Mouse (Mus musculus) MEL (cell line): ENCODE measurements at regions not wholly inside any gene's neighbourhood (a gene's known extent, or its start where the extent isn't known, plus 50 kb on each side); places are given as distances from the start of the nearest gene placed in this dataset.

Experiments
- DNase-seq: peaks from one replicate; pipeline ENCODE4 v3.0.0; 2011; ENCODE audit warnings: low read depth, low spot score
- H3K27ac ChIP-seq: 2 replicates; pipeline ENCODE4 v1.5.1; 2012; ENCODE audit warnings: low read depth, mild to moderate bottlenecking, control low read depth, low read length, moderate library complexity; ENCODE audit not compliant: control insufficient read depth
- H3K27me3 ChIP-seq, 2 experiments: fragments of 150-350 bp in 1 of 2; sonication (generic) in 1 of 2; 2 replicates each; pipeline ENCODE4 v1.6.1; 2012; ENCODE audit warnings: low read length in 2 of 2, mild to moderate bottlenecking in 2 of 2, improper control_type of control experiment in 1 of 2, moderate library complexity in 1 of 2; ENCODE audit not compliant: insufficient read depth in 2 of 2, control insufficient read depth in 1 of 2
- H3K36me3 ChIP-seq, 2 experiments: 2 replicates each; pipeline ENCODE4 v1.6.1; 2012 to 2014; ENCODE audit warnings: low read length in 2 of 2, improper control_type of control experiment in 1 of 2, inconsistent platforms in 1 of 2, mild to moderate bottlenecking in 1 of 2; ENCODE audit not compliant: insufficient read depth in 2 of 2, control insufficient read depth in 1 of 2
- H3K4me1 ChIP-seq, 2 experiments: fragments of 150-350 bp in 1 of 2; sonication (generic) in 1 of 2; 2 replicates each; pipeline ENCODE4 v1.6.1; 2012; ENCODE audit warnings: low read length in 2 of 2, improper control_type of control experiment in 1 of 2, mild to moderate bottlenecking in 1 of 2; ENCODE audit not compliant: insufficient read depth in 2 of 2, control insufficient read depth in 1 of 2
- H3K4me3 ChIP-seq, 2 experiments: fragments of 150-350 bp in 1 of 2; sonication (generic) in 1 of 2; 2 replicates each; pipeline ENCODE4 v1.5.1; 2012; ENCODE audit warnings: low read depth in 2 of 2, low read length in 2 of 2, mild to moderate bottlenecking in 2 of 2, moderate library complexity in 2 of 2, control low read depth in 1 of 2, improper control_type of control experiment in 1 of 2; ENCODE audit not compliant: control insufficient read depth in 1 of 2, insufficient read depth in 1 of 2
- H3K79me2 ChIP-seq: 2 replicates; pipeline ENCODE4 v1.6.1; 2012; ENCODE audit warnings: mild to moderate bottlenecking, low read length, moderate library complexity; ENCODE audit not compliant: control insufficient read depth, poor library complexity, insufficient read depth
- H3K9ac ChIP-seq: 2 replicates; pipeline ENCODE4 v1.6.1; 2012; ENCODE audit warnings: low read depth, mild to moderate bottlenecking, control low read depth, low read length, moderate library complexity; ENCODE audit not compliant: control insufficient read depth, poor library complexity, severe bottlenecking
- H3K9me3 ChIP-seq: fragments of 150-350 bp; sonication (generic); replicated peaks from 2 replicates; pipeline ENCODE4 v1.6.1; 2012; ENCODE audit warnings: mild to moderate bottlenecking, low read length, improper control_type of control experiment, moderate library complexity; ENCODE audit not compliant: insufficient read depth
- CHD1 ChIP-seq: IDR thresholded peaks from 2 replicates; pipeline ENCODE4 v1.6.1; 2012; ENCODE audit warnings: low read depth, mild to moderate bottlenecking, inconsistent platforms, low read length, improper control_type of control experiment
- CHD2 ChIP-seq: IDR thresholded peaks from 2 replicates; pipeline ENCODE4 v1.6.1; 2011; ENCODE audit warnings: low read length, improper control_type of control experiment
- E2F4 ChIP-seq: IDR thresholded peaks from 2 replicates; pipeline ENCODE4 v1.6.1; 2011; ENCODE audit warnings: low read depth, low read length, improper control_type of control experiment, borderline replicate concordance
- ELF1 ChIP-seq: IDR thresholded peaks from 2 replicates; pipeline ENCODE4 v1.6.1; 2014; ENCODE audit warnings: low read depth, mild to moderate bottlenecking, inconsistent platforms, low read length, improper control_type of control experiment, moderate library complexity
- EP300 ChIP-seq, 2 experiments: IDR thresholded peaks; 2 replicates each; pipeline ENCODE4 v1.6.1; 2011; ENCODE audit warnings: improper control_type of control experiment in 2 of 2, low read length in 2 of 2, low read depth in 1 of 2, mild to moderate bottlenecking in 1 of 2
- ETS1 ChIP-seq: IDR thresholded peaks from 2 replicates; pipeline ENCODE4 v1.6.1; 2012; ENCODE audit warnings: low read depth, mild to moderate bottlenecking, inconsistent platforms, low read length, improper control_type of control experiment, moderate library complexity
- GATA1 ChIP-seq: IDR thresholded peaks from 2 replicates; pipeline ENCODE4 v1.6.1; 2011; ENCODE audit warnings: low read depth, low read length, improper control_type of control experiment
- HCFC1 ChIP-seq: IDR thresholded peaks from 2 replicates; pipeline ENCODE4 v1.6.1; 2012; ENCODE audit warnings: low read depth, mild to moderate bottlenecking, inconsistent platforms, low read length, improper control_type of control experiment, moderate library complexity
- JUND ChIP-seq: IDR thresholded peaks from 2 replicates; pipeline ENCODE4 v1.6.1; 2011; ENCODE audit warnings: low read depth, mild to moderate bottlenecking, improper control_type of control experiment, low read length
- KAT2A ChIP-seq: conservative IDR thresholded peaks from 2 replicates; pipeline ENCODE4 v1.6.1; 2012; ENCODE audit warnings: low read depth, low read length, improper control_type of control experiment, inconsistent platforms
- MAFK ChIP-seq: IDR thresholded peaks from 2 replicates; pipeline ENCODE4 v1.6.1; 2011; ENCODE audit warnings: low read depth, mild to moderate bottlenecking, low read length, improper control_type of control experiment, borderline replicate concordance
- MAX ChIP-seq: IDR thresholded peaks from 2 replicates; pipeline ENCODE4 v1.6.1; 2011; ENCODE audit warnings: low read length, improper control_type of control experiment
- MEF2A ChIP-seq: IDR thresholded peaks from 2 replicates; pipeline ENCODE4 v1.6.1; 2014; ENCODE audit warnings: low read depth, mild to moderate bottlenecking, inconsistent platforms, low read length, improper control_type of control experiment; ENCODE audit not compliant: poor library complexity, insufficient replicate concordance, severe bottlenecking; ENCODE audit errors: extremely low read depth
- MXI1 ChIP-seq: IDR thresholded peaks from 2 replicates; pipeline ENCODE4 v1.6.1; 2011; ENCODE audit warnings: mild to moderate bottlenecking, low read depth, low read length, improper control_type of control experiment
- NELFE ChIP-seq: IDR thresholded peaks from 2 replicates; pipeline ENCODE4 v1.6.1; 2011; ENCODE audit warnings: low read depth, low read length, improper control_type of control experiment
- POLR2A ChIP-seq, 2 experiments: IDR thresholded peaks; 2 replicates each; pipeline ENCODE4 v1.6.1; 2011 to 2012; ENCODE audit warnings: low read length in 2 of 2, mild to moderate bottlenecking in 2 of 2, control low read depth in 1 of 2, improper control_type of control experiment in 1 of 2, low read depth in 1 of 2, moderate library complexity in 1 of 2; ENCODE audit not compliant: control insufficient read depth in 1 of 2, insufficient read depth in 1 of 2, poor library complexity in 1 of 2
- POLR2AphosphoS2 ChIP-seq: IDR thresholded peaks from 2 replicates; pipeline ENCODE4 v1.6.1; 2011; ENCODE audit warnings: low read length, improper control_type of control experiment
- POLR2AphosphoS5 ChIP-seq: IDR thresholded peaks from 2 replicates; pipeline ENCODE4 v1.6.1; 2012; ENCODE audit warnings: low read depth, borderline replicate concordance, mild to moderate bottlenecking, inconsistent platforms, low read length, moderate library complexity, mixed read lengths
- RAD21 ChIP-seq: IDR thresholded peaks from 2 replicates; pipeline ENCODE4 v1.6.1; 2011; ENCODE audit warnings: mild to moderate bottlenecking, low read depth, low read length, improper control_type of control experiment
- SIN3A ChIP-seq: IDR thresholded peaks from 2 replicates; pipeline ENCODE4 v1.6.1; 2012; ENCODE audit warnings: low read length, improper control_type of control experiment, inconsistent platforms
- TCF12 ChIP-seq: IDR thresholded peaks from 2 replicates; pipeline ENCODE4 v1.6.1; 2014; ENCODE audit warnings: low read depth, mild to moderate bottlenecking, inconsistent platforms, low read length, improper control_type of control experiment, moderate library complexity
- USF1 ChIP-seq: IDR thresholded peaks from 2 replicates; pipeline ENCODE4 v1.6.1; 2014; ENCODE audit warnings: low read depth, mild to moderate bottlenecking, inconsistent platforms, low read length, improper control_type of control experiment, moderate library complexity
- USF2 ChIP-seq, 2 experiments: IDR thresholded peaks; 2 replicates each; pipeline ENCODE4 v1.6.1; 2011 to 2012; ENCODE audit warnings: improper control_type of control experiment in 2 of 2, low read length in 2 of 2, borderline replicate concordance in 1 of 2, inconsistent platforms in 1 of 2, low read depth in 1 of 2, mild to moderate bottlenecking in 1 of 2; ENCODE audit not compliant: insufficient read depth in 1 of 2
- ZMIZ1 ChIP-seq: IDR thresholded peaks from 2 replicates; pipeline ENCODE4 v1.6.1; 2012; ENCODE audit warnings: low read depth, mild to moderate bottlenecking, inconsistent platforms, low read length, improper control_type of control experiment, moderate library complexity

GRCm38 (mm10) chr2:17838859-17839581, 107.8 kb upstream of the Nebl start:
- H3K4me3 ChIP-seq: no peak overlapping the region
- TF ChIP-seq JUND (no peak), POLR2AphosphoS2 (no peak), POLR2A (IDR thresholded peaks at IDR 0.05; ENCODE audit: control insufficient read depth in 1 of 2, insufficient read depth in 1 of 2, low read depth in 1 of 2, low read length in 2 of 2, poor library complexity in 1 of 2) (no peak), MXI1 (no peak), CHD1 (no peak), RAD21 (no peak), CHD2 (no peak), MAFK (no peak), NELFE (no peak), E2F4 (no peak), MEF2A (no peak), MAX (no peak), HCFC1 (no peak), POLR2AphosphoS5 (no peak)
- TF ChIP-seq, all 39 proteins: peak for 0
- Histone ChIP-seq H3K4me1 (no peaks in the 10 kb centered on the region), H3K9ac (no peak overlapping the region), H3K79me2 (no peaks in the 10 kb centered on the region), H3K27ac (no peak overlapping the region), H3K9me3 (no peaks in the 10 kb centered on the region), H3K36me3 (no peaks in the 10 kb centered on the region), H3K27me3 (no peaks in the 10 kb centered on the region; a peak in 1 of 4 replicates)
- no peak for DNase-seq

- no peaks in the 10 kb centered on the region for H3K79me2 ChIP-seq
- H3K27ac ChIP-seq: no peak overlapping the region
- no peak overlapping the region for H3K9ac ChIP-seq
- no peaks in the 10 kb centered on the region for H3K4me1 ChIP-seq
- H3K9me3 ChIP-seq: no peaks in the 10 kb centered on the region
- TF ChIP-seq USF2 (IDR thresholded peaks at IDR 0.05; ENCODE audit: borderline replicate concordance in 1 of 2, insufficient read depth in 1 of 2, low read depth in 1 of 2, low read length in 2 of 2) (no peak), ZMIZ1 (no peak), POLR2AphosphoS2 (no peak), SIN3A (no peak), GATA1 (no peak), USF1 (no peak), KAT2A (no peak), MAX (no peak), MAFK (no peak), EP300 (IDR thresholded peaks at IDR 0.05; ENCODE audit: low read depth in 1 of 2, low read length in 2 of 2) (no peak), JUND (no peak), NELFE (no peak), POLR2A (IDR thresholded peaks at IDR 0.05; ENCODE audit: control insufficient read depth in 1 of 2, insufficient read depth in 1 of 2, low read depth in 1 of 2, low read length in 2 of 2, poor library complexity in 1 of 2) (no peak), ETS1 (no peak), ELF1 (no peak), TCF12 (no peak), E2F4 (no peak)
- DNase-seq: no peak
- H3K27me3 ChIP-seq: no peaks in the 10 kb centered on the region; a peak in 1 of 4 replicates
- no peak overlapping the region for H3K4me3 ChIP-seq
- no peaks in the 10 kb centered on the region for H3K36me3 ChIP-seq
Measured at GRCm38 (mm10) chr2:17838381-17838680, 107.1 kb upstream of the Nebl start.
